Mouse (Mus musculus) heart, postnatal 36 days (tissue): ENCODE measurements around the gene 1700020L24Rik. TPM values are rescaled to one million over a fixed set of nuclear protein-coding genes. Genes with fewer than 3 reads are reported as not detected.

Experiments
- DNase-seq, 2 experiments: peaks; one replicate each; pipeline ENCODE4 v3.0.0; 2021 to 2022
- intact Hi-C: fragments of 180-260 bp; cut with DNase I; formaldehyde crosslinking; loops from one replicate; pipeline ENCODE4 v1.15.1; 2025
- total RNA-seq, 2 experiments: library from RNA; stranded (reverse); gene quantifications; 2 replicates each; pipeline ENCODE4 v1.2.3; 2021

1700020L24Rik gene
- total RNA-seq, 2 experiments from 2014 or later, result not detected

DNA sequence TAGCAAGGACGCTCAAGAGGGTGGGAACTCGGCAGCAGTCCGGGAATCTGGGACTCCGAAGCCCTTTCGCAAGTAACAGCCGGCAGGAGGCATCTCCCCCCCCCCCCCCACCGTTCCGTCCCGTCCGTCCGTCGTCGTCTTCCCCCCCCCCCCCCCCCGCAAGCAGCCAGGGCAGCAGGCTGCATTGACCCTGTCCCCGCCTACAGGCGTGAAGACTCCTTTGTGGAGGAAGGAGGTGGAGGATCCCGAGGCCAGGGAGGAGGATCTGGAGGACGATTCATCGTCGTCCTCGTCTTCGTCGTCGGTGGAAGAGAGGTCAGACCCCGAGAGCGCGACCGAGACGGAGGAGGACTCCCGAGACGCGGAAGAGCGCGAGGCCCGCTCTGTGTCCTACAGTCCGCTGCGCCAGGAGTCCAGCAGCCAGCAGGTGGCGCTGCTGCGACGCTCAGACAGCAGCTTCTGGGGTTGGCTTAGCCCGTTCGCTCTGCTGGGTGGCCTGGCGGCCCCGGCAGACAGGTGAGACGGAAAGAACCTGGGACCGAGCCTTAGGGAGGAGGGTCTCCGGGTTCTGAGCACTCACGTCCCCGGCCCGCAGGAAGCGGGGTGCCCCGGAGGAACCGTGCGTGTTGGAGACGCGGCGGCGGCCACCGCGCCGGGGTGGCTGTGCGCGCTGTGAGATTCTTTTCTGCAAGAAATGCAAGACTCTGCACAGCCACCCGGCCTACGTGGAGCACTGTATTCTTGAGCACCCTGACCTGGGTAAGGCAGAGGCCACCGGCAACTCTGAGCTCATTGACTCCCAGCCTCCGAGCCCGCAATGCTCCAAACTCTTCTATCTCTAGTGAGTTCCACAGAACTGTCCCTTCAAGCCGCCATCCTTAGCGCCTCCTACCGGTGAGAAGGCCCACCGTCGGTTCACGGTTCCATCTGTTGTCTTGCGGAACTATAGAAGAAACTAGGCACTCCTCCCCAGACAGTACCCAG lies 2.9 kb downstream of the 1700020L24Rik start:
- intact Hi-C loops, result loop anchor here (1.0 to 5.0 kb wide), 4 partner anchors 32 to 298 kb away; no protein-coding TSS in a partner anchor

GRCm38 (mm10) chr11:83441235-83441634 lies 3.8 kb downstream of the 1700020L24Rik start:
- peak; percentile 53 to 68 for DNase-seq
- intact Hi-C loops, result loop anchor here (2.0 to 5.0 kb wide), 2 partner anchors 191 to 298 kb away; no protein-coding TSS in a partner anchor

More for the DNA sequence above, 2.9 kb downstream of the 1700020L24Rik start:
- peak; percentile 89 to 91 for DNase-seq

DNA sequence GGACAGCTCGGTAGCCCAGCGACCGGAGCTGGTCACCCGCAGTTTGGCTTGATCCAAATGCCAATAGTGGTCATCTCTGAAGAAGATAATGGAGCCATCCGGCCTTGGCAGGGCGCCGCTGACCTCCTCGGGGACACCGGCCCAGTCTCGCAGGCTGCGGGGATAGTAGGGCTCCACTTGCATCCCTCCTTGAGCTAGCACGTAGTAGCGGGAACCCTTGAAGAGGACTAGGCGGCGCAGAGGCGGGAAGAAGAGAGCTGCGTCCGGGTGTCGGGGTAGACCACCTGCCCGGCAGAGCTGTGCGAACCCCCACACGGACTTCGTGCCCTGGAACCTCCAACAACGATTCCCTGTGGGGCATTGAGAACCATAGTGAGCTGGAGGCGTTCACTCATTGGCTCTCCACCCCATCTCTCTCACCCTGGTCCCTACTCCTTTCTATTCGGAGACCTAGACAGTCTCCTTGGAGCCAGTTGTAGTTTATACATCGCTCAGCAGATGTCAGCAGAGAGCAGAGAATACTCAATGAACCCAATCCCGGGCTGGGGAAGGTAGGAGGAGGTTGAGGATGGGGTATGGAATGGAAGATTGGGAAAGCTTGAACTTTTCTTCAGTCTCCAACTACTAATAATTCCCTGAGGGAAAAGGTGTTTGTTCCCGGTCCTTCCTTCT lies 5.3 kb downstream of the 1700020L24Rik start:
- intact Hi-C loops, result loop anchor here (5.0 kb wide), 1 partner anchor 190 kb away; no protein-coding TSS in a partner anchor

DNA sequence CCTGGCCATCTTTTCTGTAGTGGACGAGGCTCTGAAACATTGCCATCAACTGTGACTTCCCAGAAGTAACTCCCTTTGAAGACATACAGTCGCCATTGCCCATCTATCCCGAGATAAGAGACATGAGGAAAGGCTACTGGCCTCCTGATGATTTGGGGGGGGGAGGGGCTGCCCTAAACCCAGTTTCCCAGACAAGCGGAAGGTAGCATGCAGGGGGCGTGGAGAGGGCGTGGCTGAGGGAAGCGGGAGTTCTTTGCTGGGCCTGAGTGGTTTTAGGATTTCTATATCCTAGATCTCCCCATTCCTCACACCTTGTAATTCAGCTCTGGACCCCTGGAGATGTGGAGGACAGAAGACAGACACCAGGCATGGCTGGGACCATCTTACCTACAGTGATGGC lies 6.3 kb downstream of the 1700020L24Rik start:
- no peak for DNase-seq

More for the DNA sequence above, 5.3 kb downstream of the 1700020L24Rik start:
- peak; percentile 86 for DNase-seq

DNA sequence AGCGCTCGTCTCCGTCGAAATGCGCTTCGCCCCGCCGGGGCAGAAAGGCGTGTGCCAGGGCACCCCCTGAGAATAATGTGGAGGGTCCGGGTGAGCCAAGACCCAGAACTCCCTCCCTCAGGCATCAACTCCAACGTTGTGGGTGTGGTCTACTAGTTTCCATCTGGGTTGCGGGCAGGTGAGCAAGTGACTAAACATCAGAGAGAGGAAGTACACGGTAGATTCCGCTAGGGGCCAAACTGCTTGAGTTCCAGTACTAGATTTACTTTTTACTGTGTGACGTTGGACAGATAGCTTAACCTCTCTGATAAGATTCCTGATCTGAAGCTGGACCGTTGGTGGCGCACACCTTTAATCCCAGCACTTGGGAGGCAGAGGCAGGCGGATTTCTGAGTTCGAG lies 7.5 kb downstream of the 1700020L24Rik start:
- no peak for DNase-seq
- intact Hi-C loops, result no loop called here

More for the DNA sequence above, 6.3 kb downstream of the 1700020L24Rik start:
- intact Hi-C loops, result loop anchor here (5.0 kb wide), 1 partner anchor 188 kb away; no protein-coding TSS in a partner anchor

- DNase-seq, result no peak
- intact Hi-C loops, result no loop called here
These were observed 10.1 kb downstream of the 1700020L24Rik start for GRCm38 (mm10) chr11:83447612-83448011.

- intact Hi-C loops, result no loop called here
These were observed 10.8 kb downstream of the 1700020L24Rik start for GRCm38 (mm10) chr11:83448021-83448926.

DNA sequence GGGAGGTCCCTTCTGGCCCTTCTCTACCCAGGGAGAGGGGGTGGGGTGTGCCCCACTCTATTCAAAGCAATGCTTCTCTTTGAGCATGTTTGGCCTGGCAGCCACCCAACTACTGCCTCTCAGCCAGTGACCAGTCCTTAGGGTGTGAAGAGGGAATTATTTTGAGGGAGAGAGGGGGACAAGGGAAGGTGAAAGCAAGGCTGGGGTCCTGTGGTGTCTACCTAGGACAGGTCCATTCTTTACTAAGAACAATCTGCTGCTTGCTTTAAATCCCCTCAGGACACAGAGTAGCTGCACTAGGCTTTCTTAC lies 11.4 kb downstream of the 1700020L24Rik start:
- intact Hi-C loops, result no loop called here
- peak in 1 of 2 experiments; percentile 63 for DNase-seq

More at GRCm38 (mm10) chr11:83448021-83448926, 10.8 kb downstream of the 1700020L24Rik start:
- DNase-seq, result peak in 1 of 2 experiments; percentile 43

- DNase-seq, result no peak
- intact Hi-C loops, result no loop called here
These were observed 11.8 kb downstream of the 1700020L24Rik start for GRCm38 (mm10) chr11:83449298-83449697.

- DNase-seq, result no peak
- intact Hi-C loops, result no loop called here
These were observed 13.1 kb downstream of the 1700020L24Rik start for GRCm38 (mm10) chr11:83450550-83450949.

DNA sequence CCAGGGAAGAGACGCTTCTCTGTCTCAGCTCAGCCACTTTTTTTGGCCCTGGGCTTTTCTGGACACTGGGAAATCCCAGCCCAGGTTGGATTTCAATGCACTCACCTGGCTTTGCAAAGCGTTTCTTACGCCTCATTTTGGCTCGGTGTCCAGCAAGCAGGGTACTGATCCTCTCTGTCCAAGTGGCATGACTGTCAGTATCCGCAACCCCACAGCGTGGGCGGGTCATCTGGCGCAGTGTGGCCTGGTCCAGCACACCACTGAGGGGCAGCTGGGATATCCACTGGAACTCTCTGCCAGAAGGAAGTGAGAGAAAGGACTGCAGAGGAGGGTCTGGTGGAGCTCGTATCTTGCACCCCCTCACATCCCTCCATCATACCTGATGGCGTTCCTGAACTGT lies 13.8 kb downstream of the 1700020L24Rik start:
- intact Hi-C loops, result no loop called here
- DNase-seq, result no peak

DNA sequence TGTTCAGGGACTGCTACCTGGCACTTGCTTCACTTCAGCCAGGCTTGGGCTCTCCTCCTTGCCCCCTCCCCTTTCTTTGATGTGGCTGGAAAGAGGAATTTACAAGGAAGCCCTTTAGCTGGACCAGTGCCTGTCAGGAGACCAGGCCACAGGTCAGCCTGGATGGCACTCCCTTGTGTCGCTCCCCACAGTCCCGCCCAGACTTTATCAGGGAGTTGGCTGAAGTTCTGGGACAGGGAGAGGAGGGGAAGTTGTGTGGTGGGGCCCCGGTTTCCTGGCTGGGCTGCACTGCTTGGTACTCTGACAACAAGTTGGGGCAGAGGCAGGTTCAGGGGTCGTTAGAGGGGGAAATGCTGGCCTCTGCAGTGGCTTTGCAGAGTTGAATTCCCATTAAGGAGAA lies 17.1 kb downstream of the 1700020L24Rik start:
- intact Hi-C loops, result no loop called here
- no peak for DNase-seq

DNA sequence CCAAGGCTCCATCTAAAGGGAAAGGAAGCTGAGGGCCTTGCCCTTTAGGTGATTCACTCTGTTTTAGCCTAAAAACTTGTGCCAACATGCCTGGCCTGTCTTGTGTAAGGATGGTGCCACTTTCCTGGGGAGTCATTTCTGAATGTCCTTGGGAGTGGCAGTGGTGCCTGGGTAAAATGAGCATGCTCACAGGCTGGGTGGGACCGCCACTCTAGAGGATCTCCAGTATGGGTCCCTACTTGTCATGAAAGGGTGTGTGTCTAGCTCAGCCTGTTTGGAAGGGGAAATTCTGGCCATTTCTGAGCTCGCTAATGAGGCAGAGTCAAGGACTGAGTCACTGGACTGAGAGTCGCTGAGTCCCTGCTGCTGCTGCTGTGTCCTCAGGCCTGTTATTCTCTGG lies 18.1 kb downstream of the 1700020L24Rik start:
- intact Hi-C loops, result no loop called here
- DNase-seq, result no peak

- no peak for DNase-seq
- intact Hi-C loops, result no loop called here
These were observed 19.8 kb downstream of the 1700020L24Rik start for GRCm38 (mm10) chr11:83457257-83457656.

GRCm38 (mm10) chr11:83457912-83458601 lies 20.6 kb downstream of the 1700020L24Rik start:
- DNase-seq, result no peak
- intact Hi-C loops, result no loop called here

- DNase-seq, result no peak
- intact Hi-C loops, result no loop called here
These were observed 24.1 kb downstream of the 1700020L24Rik start for GRCm38 (mm10) chr11:83461462-83462027.

- intact Hi-C loops, result no loop called here
- peak; percentile 75 to 81 for DNase-seq
These were observed 25.3 kb downstream of the 1700020L24Rik start, which contains the start of gene Mmp28 for GRCm38 (mm10) chr11:83462711-83463244. Gene Mmp28 (minus strand): TSS chr11:83463071.

DNA sequence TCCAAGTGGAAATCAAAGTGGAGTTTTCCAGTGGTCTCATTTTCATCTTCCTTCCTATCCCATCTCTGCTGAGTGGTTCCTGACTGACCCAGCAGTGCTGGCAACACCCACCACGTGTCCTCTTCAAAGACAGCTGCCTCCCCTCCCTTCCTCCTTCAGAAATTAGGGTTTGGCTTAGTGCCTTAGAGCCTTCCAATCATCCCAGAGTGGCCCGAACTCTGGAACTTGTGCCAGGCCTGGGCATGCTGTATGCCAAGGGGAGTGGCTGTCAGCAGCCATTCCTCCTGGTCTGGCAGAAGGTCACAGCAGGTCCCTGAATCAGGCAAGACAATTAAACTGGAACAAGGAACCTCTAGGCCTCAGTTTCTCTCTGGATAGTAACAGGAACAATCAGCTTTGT lies 28.5 kb downstream of the 1700020L24Rik start:
- DNase-seq, result peak in 1 of 2 experiments; percentile 60

More for the DNA sequence above, 28.5 kb downstream of the 1700020L24Rik start:
- intact Hi-C loops, result no loop called here
